Mouse (Mus musculus) splenic B cell, adult 2 months (primary cell): ENCODE measurements around the gene Gpr88.
"Not testable (repeated sequence)": the region's sequence is repeated elsewhere in the genome, so short reads cannot be mapped to it uniquely, and the experiment has no call there.

Source experiments
- DNase-seq: peaks from one replicate; pipeline ENCODE4 v3.0.0-alpha.2; 2011; ENCODE audit warnings: low read depth, low spot score
- H3K27me3 ChIP-seq: 2 replicates; pipeline ENCODE4 v1.6.1; 2012; ENCODE audit warnings: mild to moderate bottlenecking, low read length, moderate library complexity, mixed read lengths; ENCODE audit not compliant: control insufficient read depth, poor library complexity, insufficient read depth, severe bottlenecking
- H3K36me3 ChIP-seq: 2 replicates; pipeline ENCODE4 v1.6.1; 2012; ENCODE audit warnings: mild to moderate bottlenecking, low read length, moderate library complexity, mixed read lengths; ENCODE audit not compliant: control insufficient read depth, poor library complexity, insufficient read depth, severe bottlenecking

The Gpr88 gene

DNA sequence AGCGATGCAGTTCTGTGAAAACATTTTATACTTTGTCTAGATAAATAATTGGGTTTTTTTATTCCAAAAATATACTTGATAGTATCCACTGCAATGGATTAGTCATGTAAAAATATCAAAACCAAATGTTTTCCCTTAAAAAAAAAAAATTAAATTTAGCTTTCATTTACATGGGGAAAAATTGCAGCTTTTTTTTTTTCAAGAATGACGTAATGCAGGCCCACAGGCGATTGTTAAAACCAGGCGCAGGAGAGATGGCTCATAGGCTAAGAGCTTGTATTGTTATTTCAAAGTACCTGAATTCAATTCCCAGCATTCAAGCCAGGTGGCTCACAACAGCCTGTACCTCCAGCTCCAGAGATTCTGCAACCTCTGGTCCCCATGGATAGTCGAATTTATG lies 25.9 kb downstream of the Gpr88 start:
- H3K36me3 ChIP-seq: no peaks in the 10 kb centered on the region
- no peak for DNase-seq

DNA sequence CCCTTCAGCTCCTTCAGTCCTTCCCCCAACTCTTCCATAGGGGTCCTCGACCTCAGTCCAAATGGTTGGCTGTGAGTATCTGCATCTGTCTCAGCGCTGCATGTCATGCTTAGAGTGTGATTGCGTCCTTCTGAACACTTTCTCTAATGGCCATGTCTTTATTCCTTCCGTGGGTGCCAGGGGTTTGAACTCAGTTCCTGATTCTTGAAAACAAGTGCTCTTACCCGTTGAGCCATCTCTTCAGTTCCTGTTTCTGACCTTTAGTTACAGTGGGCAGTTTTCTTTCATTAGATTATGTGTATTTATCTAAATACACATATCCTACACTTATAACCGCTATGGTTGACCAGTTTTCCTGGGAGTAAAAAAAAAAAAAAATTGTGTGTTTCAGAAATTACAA lies 26.4 kb downstream of the Gpr88 start:
- no peaks in the 10 kb centered on the region for H3K36me3 ChIP-seq
- H3K27me3 ChIP-seq: no peaks in the 10 kb centered on the region
- DNase-seq: no peak

More for the DNA sequence above, 25.9 kb downstream of the Gpr88 start:
- H3K27me3 ChIP-seq: no peaks in the 10 kb centered on the region

DNA sequence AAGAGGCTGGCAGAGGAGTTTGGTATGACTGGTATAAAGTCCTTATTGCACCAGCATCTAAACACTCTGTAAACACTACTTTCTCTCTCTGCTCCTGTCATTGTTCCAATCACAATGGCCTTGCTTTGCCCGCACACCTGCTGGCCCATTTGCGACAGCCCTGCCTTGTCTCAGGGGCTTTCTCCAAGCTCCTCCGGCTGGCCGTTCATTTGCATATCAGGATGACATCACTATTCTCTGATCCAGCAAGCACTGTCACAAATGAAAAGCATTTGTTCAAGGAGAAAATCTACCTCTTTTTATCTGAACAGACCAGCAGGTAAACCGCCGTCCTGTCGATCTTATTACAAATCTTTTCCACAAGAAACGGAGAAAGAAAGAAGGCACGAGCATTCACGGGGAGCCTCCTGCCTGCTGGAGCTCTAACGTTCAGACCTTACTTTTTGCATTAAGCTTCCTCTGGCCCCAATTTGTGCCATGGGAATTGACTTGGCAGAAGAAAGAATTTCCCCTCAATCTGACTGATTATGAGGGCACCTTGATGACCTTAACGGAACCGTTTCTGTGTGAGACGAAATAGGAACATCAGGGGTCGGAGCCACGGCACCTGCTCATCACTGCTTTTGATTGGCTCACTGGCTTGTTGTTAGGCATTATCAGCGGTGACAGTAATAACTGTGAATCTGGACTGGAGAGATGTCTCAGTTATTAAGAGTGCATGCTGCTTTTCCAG lies 30.6 kb downstream of the Gpr88 start:
- no peaks in the 10 kb centered on the region for H3K36me3 ChIP-seq
- DNase-seq: no peak
- H3K27me3 ChIP-seq: no peaks in the 10 kb centered on the region; the same call in 1 of the 2 replicates

DNA sequence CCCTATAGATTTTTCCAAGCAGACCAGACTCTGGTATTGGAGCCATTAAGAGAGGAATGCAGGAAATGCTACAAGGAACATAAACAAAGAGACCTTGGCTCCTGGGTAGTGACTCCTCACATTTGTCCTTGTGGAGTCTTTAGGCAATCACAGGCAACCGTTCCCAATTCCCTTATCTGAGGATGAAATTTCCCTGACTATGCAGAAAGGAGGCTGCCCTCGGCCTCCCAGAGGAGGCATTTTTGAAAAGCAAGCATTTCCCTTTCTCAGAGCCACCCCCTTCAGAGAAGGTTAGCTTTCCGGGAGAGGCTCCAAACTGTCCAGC lies 31.7 kb downstream of the Gpr88 start:
- H3K36me3 ChIP-seq: no peaks in the 10 kb centered on the region
- H3K27me3 ChIP-seq: no peaks in the 10 kb centered on the region; the same call in 1 of the 2 replicates
- DNase-seq: no peak

DNA sequence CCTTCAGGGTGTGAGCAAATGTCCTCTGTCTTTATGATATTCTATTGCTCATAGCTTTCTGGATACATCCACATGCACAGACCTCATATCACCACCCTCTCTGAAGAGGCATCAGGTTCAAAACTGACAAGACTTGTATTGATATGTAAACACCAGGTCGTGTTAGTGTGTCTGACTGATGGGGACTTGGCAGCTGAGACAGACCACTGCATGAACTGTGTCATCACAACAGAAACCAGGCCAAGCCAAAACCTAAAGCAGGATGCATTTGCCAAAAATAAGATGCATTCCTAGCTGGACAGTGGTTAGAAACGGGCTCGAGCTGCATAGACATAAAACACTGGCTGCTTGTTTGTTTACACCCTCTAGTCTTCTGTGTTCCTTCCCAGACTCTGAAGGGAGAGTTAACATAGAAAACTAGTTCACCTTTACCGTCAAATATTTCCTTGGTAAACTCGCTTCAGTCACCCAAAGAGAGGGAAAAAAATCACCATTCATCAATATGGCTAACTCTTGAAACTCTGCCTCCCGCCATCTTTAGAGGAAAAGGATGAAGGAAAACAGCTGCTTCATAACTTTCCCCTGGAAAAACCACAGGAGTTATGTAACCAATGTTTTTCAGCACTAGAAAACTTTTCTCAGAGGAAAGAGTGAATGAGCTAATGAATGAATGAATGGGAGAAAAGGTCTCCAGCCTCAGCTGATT lies 32.2 kb downstream of the Gpr88 start:
- DNase-seq: no peak
- H3K36me3 ChIP-seq: no peaks in the 10 kb centered on the region
- H3K27me3 ChIP-seq: no peaks in the 10 kb centered on the region; the same call in 1 of the 2 replicates

DNA sequence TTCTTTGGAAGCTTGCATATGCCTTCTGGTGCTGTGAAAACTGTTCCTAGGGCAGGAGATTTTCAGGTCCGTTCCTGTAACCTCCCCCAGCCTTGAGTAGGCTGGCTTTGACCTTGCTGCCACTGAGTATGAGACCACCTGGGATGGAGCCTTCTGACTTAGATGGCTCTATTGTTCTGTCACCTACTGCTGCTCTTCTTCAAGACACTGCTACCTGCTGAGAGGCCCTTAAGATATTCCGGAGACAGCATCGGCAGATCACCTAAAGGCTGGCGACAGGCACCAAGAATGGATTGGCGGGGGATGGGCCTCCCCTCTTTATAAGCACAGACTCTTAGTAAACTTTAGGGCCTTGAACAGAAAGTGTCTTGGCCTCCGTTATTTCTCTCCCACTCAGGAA lies 35.9 kb downstream of the Gpr88 start:
- H3K27me3 ChIP-seq, H3K36me3 ChIP-seq, DNase-seq: not testable (repeated sequence)

DNA sequence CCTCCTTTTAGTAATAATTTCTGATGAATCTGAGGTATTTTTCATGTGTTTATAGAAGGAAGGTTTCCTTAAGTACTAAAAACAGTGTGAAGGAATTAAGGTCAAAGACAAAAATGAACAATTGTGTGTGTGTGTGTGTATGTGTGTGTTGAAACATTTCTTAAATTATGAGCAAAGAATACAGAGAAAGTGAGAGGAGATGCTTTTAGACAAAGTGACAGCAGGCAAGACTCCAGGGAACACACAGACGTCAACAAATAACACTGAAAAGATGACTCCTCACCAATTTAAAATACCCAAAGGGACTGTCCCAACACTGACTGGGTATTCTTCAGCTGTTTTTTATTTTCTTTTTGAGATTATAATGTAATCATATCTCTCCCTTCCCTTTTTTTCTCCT lies 37.0 kb downstream of the Gpr88 start:
- no peaks in the 10 kb centered on the region for H3K36me3 ChIP-seq
- no peak for DNase-seq
- no peaks in the 10 kb centered on the region; the same call in 1 of the 2 replicates for H3K27me3 ChIP-seq

DNA sequence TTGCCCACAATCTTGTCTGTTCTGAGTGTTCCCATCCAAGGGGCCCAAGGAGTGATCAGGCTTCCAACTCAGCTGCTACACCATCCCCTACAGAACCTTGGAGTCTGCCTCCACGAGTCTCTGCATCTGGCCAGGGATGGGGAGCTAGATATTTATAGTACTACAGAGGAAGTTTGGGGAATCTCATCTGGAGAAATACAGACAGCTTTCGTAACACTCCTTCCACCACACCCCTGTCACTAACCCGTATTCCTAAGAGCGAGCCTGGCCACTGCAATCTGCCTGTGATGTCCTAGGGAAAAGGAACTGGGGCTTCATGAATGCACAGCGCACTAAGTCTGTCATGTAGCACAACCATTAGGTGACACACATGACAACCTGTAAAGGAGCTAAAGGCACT lies 41.7 kb downstream of the Gpr88 start:
- Histone ChIP-seq H3K36me3 (no peaks in the 10 kb centered on the region), H3K27me3 (no peaks in the 10 kb centered on the region)
- no peak for DNase-seq

DNA sequence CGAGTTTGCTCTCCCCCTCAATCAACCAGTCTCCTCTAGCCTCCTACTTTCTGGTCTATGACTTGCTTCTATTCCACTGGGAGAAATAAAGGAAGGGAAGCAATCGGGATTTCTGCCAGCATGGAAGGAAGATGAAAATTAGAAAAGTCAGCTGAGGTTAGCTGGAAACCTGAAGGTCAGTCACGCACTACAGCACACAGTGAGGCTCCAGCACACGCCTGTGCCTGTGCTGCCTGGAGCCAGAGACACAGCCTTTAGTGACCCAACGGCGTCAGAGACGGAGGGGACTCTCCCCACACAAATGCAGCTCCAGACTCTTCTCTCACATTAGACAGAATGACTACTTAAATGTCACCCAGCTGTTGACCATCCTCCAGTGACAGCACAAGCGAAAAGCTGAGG lies 42.6 kb downstream of the Gpr88 start:
- H3K27me3 ChIP-seq: no peaks in the 10 kb centered on the region
- H3K36me3 ChIP-seq: no peaks in the 10 kb centered on the region
- DNase-seq: no peak

DNA sequence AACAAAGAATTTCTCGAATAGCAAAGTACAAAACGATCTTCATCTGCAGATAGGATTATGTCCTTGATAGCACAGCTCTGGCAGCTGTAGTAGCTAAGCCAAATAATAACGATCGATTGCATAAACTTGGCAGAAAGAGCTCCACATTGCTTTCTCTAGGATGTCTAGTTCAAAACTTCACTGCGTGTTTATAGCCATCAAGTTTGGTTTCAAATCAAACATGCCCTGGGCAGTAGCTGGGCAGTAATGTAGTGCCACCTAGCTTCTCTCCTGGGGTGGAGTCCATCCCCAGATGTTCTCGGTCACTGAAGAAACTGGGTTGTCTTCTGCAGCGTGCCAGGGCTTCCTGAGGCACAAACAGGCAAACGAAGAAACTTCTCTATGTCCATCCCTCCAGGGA lies 44.1 kb downstream of the Gpr88 start:
- no peaks in the 10 kb centered on the region for H3K36me3 ChIP-seq
- no peaks in the 10 kb centered on the region for H3K27me3 ChIP-seq
- no peak for DNase-seq

DNA sequence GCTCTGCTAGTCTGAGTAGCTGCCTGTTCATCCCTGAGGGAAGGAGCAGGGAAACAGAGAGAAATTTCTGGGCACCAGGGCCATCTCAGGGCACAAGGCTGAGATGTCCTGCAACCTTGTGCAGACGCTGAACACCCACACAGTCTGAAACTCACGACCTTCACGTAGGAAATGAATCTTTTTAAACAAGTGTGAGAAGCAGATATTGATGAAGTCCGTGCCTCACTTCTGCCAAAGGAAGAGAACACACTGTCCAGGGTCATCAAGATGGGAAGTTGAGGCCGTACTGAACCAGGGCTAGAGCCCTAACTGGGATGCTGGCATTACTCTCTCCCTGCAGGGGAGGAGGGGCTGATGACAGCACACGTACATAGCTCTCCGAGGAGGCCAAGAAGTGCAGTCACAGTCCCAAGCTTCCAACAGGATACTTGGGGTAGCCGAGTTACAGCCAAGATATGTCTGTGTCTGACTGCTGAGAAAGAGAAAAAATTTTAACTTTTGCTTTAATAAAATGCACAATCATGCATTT lies 46.9 kb downstream of the Gpr88 start:
- H3K36me3 ChIP-seq: no peaks in the 10 kb centered on the region
- H3K27me3 ChIP-seq: no peaks in the 10 kb centered on the region
- no peak for DNase-seq

DNA sequence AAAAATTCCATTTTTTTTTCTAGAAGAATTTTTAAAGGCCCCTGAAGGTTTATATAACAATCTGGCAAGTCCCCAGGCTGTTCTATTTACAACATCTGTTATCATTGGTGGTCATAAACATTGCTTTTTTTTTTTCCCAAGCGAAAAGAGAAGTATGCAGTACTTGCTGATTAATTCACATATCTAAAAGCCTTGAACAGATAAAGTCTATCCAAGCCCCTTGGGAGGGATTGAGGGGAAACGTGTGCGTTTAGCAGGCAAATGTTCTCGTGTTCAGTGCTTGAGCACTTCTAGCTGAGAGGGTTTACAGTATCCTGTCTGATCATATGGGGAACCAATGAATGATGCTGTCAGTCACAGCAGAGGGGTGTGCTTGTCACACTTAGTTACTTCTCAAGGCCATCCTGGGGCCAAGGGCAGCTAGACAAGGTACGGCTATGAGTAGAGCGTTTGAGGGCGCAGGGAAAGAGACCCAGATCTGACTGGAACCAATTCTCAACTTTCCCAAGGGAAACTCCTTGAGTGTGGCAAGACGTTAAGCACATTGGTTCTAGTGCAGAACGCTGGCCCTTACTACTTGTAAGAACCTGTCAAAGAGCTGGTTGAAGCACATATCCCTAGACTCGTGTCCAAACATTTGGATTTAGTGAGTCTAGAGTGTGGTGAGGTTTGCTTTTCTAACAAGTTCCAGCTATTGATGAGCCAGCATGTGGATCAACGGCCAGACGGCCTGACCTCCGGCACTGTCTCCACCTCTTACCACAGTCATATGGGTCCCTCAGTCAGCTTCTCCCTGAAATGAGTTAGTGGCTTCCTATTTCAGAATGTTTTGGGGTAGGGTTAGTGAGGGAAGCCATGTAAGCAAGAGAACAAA lies 47.7 kb downstream of the Gpr88 start:
- no peaks in the 10 kb centered on the region for H3K36me3 ChIP-seq
- H3K27me3 ChIP-seq: no peaks in the 10 kb centered on the region
- DNase-seq: no peak

DNA sequence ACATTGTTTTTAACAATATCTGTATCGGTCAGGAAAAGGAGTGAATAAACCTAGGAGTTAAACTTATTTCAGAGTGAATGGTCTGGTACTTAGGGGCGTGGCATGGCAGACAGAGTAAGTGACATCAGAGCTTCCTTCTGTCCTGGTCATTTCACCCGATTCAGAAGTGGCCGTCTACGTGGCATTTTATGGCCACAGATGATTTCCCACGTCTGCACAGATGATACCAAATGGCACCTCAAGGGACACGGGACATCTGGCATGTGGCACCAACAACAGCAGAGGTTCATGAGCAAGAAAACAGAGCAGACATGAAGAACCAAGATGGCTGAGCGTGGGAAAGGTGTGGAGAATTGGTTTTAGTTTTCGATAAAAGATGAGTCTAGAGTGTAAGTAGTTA lies 48.7 kb downstream of the Gpr88 start:
- Histone ChIP-seq H3K36me3 (no peaks in the 10 kb centered on the region), H3K27me3 (no peaks in the 10 kb centered on the region)
- DNase-seq: no peak

DNA sequence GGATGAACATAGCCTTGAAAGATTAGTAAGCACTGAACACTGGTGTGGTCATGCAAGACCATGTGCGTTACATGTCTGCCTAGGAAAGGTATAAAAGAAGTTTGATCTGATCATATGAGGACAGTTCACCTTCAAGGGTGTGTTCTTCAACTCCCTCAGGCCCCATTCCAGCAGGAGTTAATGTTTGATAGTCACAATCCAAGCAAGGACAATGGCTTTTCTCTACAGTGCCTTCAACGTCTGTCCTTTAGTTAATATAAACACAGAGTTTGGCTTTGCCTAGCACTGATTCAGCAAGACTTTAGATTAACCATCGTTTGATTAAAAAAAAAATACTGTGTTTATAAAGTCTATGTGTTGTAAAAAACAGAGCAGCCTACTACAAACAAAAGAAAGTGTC lies 49.4 kb downstream of the Gpr88 start:
- Histone ChIP-seq H3K27me3 (no peaks in the 10 kb centered on the region), H3K36me3 (no peaks in the 10 kb centered on the region)
- DNase-seq: no peak

DNA sequence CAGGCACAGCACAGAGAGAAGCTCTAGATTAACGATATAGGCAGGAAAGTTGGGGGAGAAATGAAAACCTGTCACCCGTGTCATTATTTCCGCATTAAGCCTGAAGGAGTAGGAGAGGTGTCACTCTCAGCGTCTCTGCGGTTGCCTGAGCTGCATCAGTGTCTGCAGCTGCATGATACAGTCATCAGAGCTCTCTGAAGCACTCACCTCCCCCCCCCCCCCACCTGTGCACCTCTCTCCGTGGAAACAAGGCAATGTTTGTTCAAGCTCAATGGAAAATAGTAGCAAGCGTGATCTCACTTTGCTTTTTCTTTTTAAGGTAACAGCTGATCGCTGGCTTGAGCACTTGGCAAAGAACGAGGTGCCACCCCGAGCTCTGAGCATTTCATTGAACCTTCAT lies 53.2 kb downstream of the Gpr88 start:
- no peaks in the 10 kb centered on the region for H3K27me3 ChIP-seq
- DNase-seq: no peak
- H3K36me3 ChIP-seq: no peaks in the 10 kb centered on the region
